Mouse (Mus musculus) A20 (cell line): Measurements from ENCODE around the gene Inafm1.
"Not testable (repeated sequence)": the region's sequence is repeated elsewhere in the genome, so short reads cannot be mapped to it uniquely, and the experiment has no call there.

Experiments used
- DNase-seq: peaks from one replicate; pipeline ENCODE4 v3.0.0-alpha.2; 2011; ENCODE audit warnings: low read depth, low spot score

Gene Inafm1

GRCm38 (mm10) chr7:16297616-16298015 lies 24.2 kb upstream of the Inafm1 start:
- DNase-seq: no peak

- DNase-seq: peak; percentile 94
Observed at GRCm38 (mm10) chr7:16296766-16297390, 23.5 kb upstream of the Inafm1 start.

GRCm38 (mm10) chr7:16296146-16296545 lies 22.7 kb upstream of the Inafm1 start:
- no peak for DNase-seq

- peak; percentile 93 for DNase-seq
Observed at GRCm38 (mm10) chr7:16295321-16295900, 22.0 kb upstream of the Inafm1 start.

GRCm38 (mm10) chr7:16294837-16295236 lies 21.4 kb upstream of the Inafm1 start:
- peak; percentile 96 for DNase-seq

GRCm38 (mm10) chr7:16294346-16294745 lies 20.9 kb upstream of the Inafm1 start:
- DNase-seq: peak; percentile 75

- no peak for DNase-seq
Observed at GRCm38 (mm10) chr7:16287791-16288190, 14.4 kb upstream of the Inafm1 start.

- DNase-seq: no peak
Observed at GRCm38 (mm10) chr7:16287016-16287415, 13.6 kb upstream of the Inafm1 start.

- DNase-seq: peak; percentile 100
Observed at GRCm38 (mm10) chr7:16286026-16286961, 12.9 kb upstream of the Inafm1 start, which contains the start of gene Ccdc9. Ccdc9 (minus strand) TSS chr7:16286795.

GRCm38 (mm10) chr7:16285450-16286025 lies 12.1 kb upstream of the Inafm1 start:
- DNase-seq: peak; percentile 82

- no peak for DNase-seq
Observed at GRCm38 (mm10) chr7:16284904-16285303, 11.5 kb upstream of the Inafm1 start.

- DNase-seq: no peak
Observed at GRCm38 (mm10) chr7:16284001-16284400, 10.6 kb upstream of the Inafm1 start.

GRCm38 (mm10) chr7:16282334-16282733 lies 8.9 kb upstream of the Inafm1 start:
- DNase-seq: no peak

GRCm38 (mm10) chr7:16280721-16281120 lies 7.3 kb upstream of the Inafm1 start:
- DNase-seq: no peak

- peak; percentile 27 for DNase-seq
Observed at GRCm38 (mm10) chr7:16274922-16275890, 1.8 kb upstream of the Inafm1 start.

- DNase-seq: no peak
Observed at GRCm38 (mm10) chr7:16273766-16274140, 336 bp upstream of the Inafm1 start.

- DNase-seq: no peak
Observed at GRCm38 (mm10) chr7:16272681-16273080, 736 bp downstream of the Inafm1 start.

- no peak for DNase-seq
Observed at GRCm38 (mm10) chr7:16271139-16271538, 2.3 kb downstream of the Inafm1 start.

- not testable (repeated sequence) for DNase-seq
Observed at GRCm38 (mm10) chr7:16266593-16266992, 6.8 kb downstream of the Inafm1 start.

- no peak for DNase-seq
Observed at GRCm38 (mm10) chr7:16265856-16266255, 7.6 kb downstream of the Inafm1 start.

GRCm38 (mm10) chr7:16263843-16264242 lies 9.6 kb downstream of the Inafm1 start:
- no peak for DNase-seq
